Mouse (Mus musculus) midbrain, embryonic 14.5 days (tissue): ENCODE measurements around the gene Gm11437. TPM values are rescaled to one million over a fixed set of nuclear protein-coding genes. Genes with fewer than 3 reads are reported as not detected.

Experiments
- ATAC-seq: fragments of 200-750 bp; cut with Nextera tagmentation; 2 replicates; pipeline ENCODE4 v1.8.0; 2017; ENCODE audit warnings: moderate number of reproducible peaks, moderate library complexity; ENCODE audit not compliant: low FRiP score, low TSS enrichment
- DNase-seq: peaks from one replicate; pipeline ENCODE4 v3.0.0-alpha.2; 2015
- H3K27ac ChIP-seq: fragments of 300-500 bp; sonication (generic); replicated peaks from 2 replicates; pipeline ENCODE4 v1.5.1; 2014; ENCODE audit warnings: mild to moderate bottlenecking, low read depth, low read length, moderate library complexity
- H3K27me3 ChIP-seq: fragments of 300-500 bp; sonication (generic); 2 replicates; pipeline ENCODE4 v1.6.1; 2014; ENCODE audit warnings: low read length, control low read depth, mixed read lengths; ENCODE audit not compliant: control insufficient read depth, insufficient read depth
- H3K36me3 ChIP-seq: fragments of 300-500 bp; sonication (generic); 2 replicates; pipeline ENCODE4 v1.6.1; 2014; ENCODE audit warnings: low read length, control low read depth; ENCODE audit not compliant: control insufficient read depth, insufficient read depth
- H3K4me1 ChIP-seq: fragments of 300-500 bp; sonication (generic); 2 replicates; pipeline ENCODE4 v1.6.1; 2014; ENCODE audit warnings: mild to moderate bottlenecking, antibody characterized with exemption, low read length, control low read depth; ENCODE audit not compliant: control insufficient read depth, insufficient read depth
- H3K4me2 ChIP-seq: fragments of 300-500 bp; sonication (generic); 2 replicates; pipeline ENCODE4 v1.6.1; 2014; ENCODE audit warnings: mild to moderate bottlenecking, low read length, moderate library complexity
- H3K4me3 ChIP-seq: fragments of 300-500 bp; sonication (generic); replicated peaks from 2 replicates; pipeline ENCODE4 v1.5.1; 2014; ENCODE audit warnings: low read depth, low read length
- H3K9ac ChIP-seq: fragments of 300-500 bp; sonication (generic); replicated peaks from 2 replicates; pipeline ENCODE4 v1.6.1; 2014; ENCODE audit warnings: mild to moderate bottlenecking, low read length, moderate library complexity
- H3K9me3 ChIP-seq: fragments of 300-500 bp; sonication (generic); 2 replicates; pipeline ENCODE4 v1.6.1; 2016; ENCODE audit warnings: low read length, control low read depth, mixed read lengths; ENCODE audit not compliant: control insufficient read depth
- WGBS: fragments of 180-500 bp; shearing (Covaris S2); extraction: QIAGEN DNeasy Blood & Tissue Kit; methylation state at CpG from one replicate; pipeline ENCODE4 v1.1.7; 2014; 5-methylcytosine and 5-hydroxymethylcytosine counted together
- polyA plus RNA-seq: library from polyadenylated mRNA; unstranded; fragments of >200 nt; fragmentation: Nextera tagmentation; extraction: Ambion mirVana; gene quantifications from 2 replicates; pipeline ENCODE4 v1.2.1, GENCODE M21; 2014

The Gm11437 gene
- polyA plus RNA-seq, 1 experiment from 2014 or later = 0.29 TPM

- Histone ChIP-seq H3K4me1 (no peaks in the 10 kb centered on the region), H3K36me3 (peaks cover 85% of the 10 kb centered on the region)
These were observed 63.2 kb downstream of the Gm11437 start for GRCm38 (mm10) chr11:84104036-84104435.

DNA sequence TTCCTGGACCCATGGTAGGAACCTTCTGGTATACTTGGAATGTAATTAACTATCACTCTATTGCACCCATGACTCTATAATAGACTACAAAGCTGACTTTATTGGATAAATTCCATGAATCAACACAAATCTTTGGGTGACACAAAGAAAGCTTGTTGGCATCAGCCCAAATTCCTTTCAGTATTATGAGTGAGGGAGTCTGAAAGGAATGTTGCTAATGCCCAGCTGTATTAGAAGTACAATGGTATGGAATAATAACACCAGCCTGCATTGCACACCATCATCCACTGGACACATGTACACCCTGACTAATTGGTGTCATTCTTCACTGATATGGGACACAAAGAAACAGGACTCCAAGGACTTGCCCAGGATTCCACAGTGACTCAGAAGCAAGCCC is 66.1 kb downstream of the Gm11437 start:
- Histone ChIP-seq H3K4me3 (no peak overlapping the region), H3K4me1 (no peaks in the 10 kb centered on the region), H3K27ac (no peak overlapping the region), H3K9me3 (no peaks in the 10 kb centered on the region), H3K4me2 (no peak overlapping the region), H3K36me3 (peaks cover 70% of the 10 kb centered on the region), H3K27me3 (no peaks in the 10 kb centered on the region), H3K9ac (no peak overlapping the region)
- ATAC-seq (no peak), DNase-seq (peak; percentile 25)

More at GRCm38 (mm10) chr11:84104036-84104435, 63.2 kb downstream of the Gm11437 start:
- no peak for ATAC-seq
- Histone ChIP-seq H3K27me3 (no peaks in the 10 kb centered on the region), H3K4me2 (no peak overlapping the region), H3K9me3 (no peaks in the 10 kb centered on the region), H3K9ac (no peak overlapping the region), H3K4me3 (no peak overlapping the region), H3K27ac (no peak overlapping the region)
- no peak for DNase-seq
- WGBS = 93% methylated on average over 6 of the region's 6 CpGs

Other genes starting within 250 kb of the Gm11437 start
- gene Ddx52, start 225.4 kb downstream of the Gm11437 start, polyA plus RNA-seq = 22.5 and 28.8 TPM in 2 replicates
- gene Synrg, start 203.0 kb downstream of the Gm11437 start, polyA plus RNA-seq = 25.8 and 34.2 TPM in 2 replicates
- gene Dusp14, start 98.2 kb downstream of the Gm11437 start, polyA plus RNA-seq = 8.4 and 9.0 TPM in 2 replicates
- 27.6 and 31.0 TPM in 2 replicates for gene Tada2a, start 37.9 kb downstream of the Gm11437 start, polyA plus RNA-seq
- 33.4 and 40.8 TPM in 2 replicates for gene Acaca, start 37.8 kb downstream of the Gm11437 start, polyA plus RNA-seq